Mouse (Mus musculus) left cerebral cortex, postnatal 4 days (tissue): Measurements from ENCODE around the gene Eno1. TPM values are rescaled to one million over a fixed set of nuclear protein-coding genes. Genes with fewer than 3 reads are reported as not detected.
"Not testable (repeated sequence)": the region's sequence is repeated elsewhere in the genome, so short reads cannot be mapped to it uniquely, and the experiment has no call there.

Experiments used
- DNase-seq: peaks from one replicate; pipeline ENCODE4 v3.0.0-alpha.2; 2022
- intact Hi-C: fragments of 180-260 bp; cut with DNase I; formaldehyde crosslinking; loops from one replicate; pipeline ENCODE4 v1.15.1; 2025
- total RNA-seq, 2 experiments: library from RNA; stranded (reverse); gene quantifications; 2 replicates each; pipeline ENCODE4 v1.2.3; 2021

Gene Eno1
- total RNA-seq, 2 experiments from 2014 or later: 204 to 220 TPM

GRCm38 (mm10) chr4:150275531-150275930, 39.0 kb downstream of the Eno1 start:
- intact Hi-C loops: no loop called here
- no peak for DNase-seq

- DNase-seq, intact Hi-C loops: not testable (repeated sequence)
Measured at GRCm38 (mm10) chr4:150279336-150279735, 42.8 kb downstream of the Eno1 start.

- no peak for DNase-seq
- intact Hi-C loops: loop anchor here (10.0 kb wide), 1 partner anchor 185 kb away; no protein-coding TSS in a partner anchor
Measured at GRCm38 (mm10) chr4:150280002-150280401, 43.5 kb downstream of the Eno1 start.

GRCm38 (mm10) chr4:150280459-150280858, 43.9 kb downstream of the Eno1 start:
- DNase-seq: no peak
- intact Hi-C loops: loop anchor here (10.0 kb wide), 1 partner anchor 184 kb away; no protein-coding TSS in a partner anchor

- intact Hi-C loops: loop anchor here (10.0 kb wide), 1 partner anchor 184 kb away; no protein-coding TSS in a partner anchor
- peak; percentile 98 for DNase-seq
Measured at GRCm38 (mm10) chr4:150281018-150281761, 44.7 kb downstream of the Eno1 start, which contains the start of gene Rere. TSS of gene Rere (plus strand) at chr4:150281646.

- DNase-seq: peak; percentile 49
- intact Hi-C loops: loop anchor here (10.0 kb wide), 1 partner anchor 183 kb away; no protein-coding TSS in a partner anchor
Measured at GRCm38 (mm10) chr4:150281891-150282630, 45.5 kb downstream of the Eno1 start.

GRCm38 (mm10) chr4:150282631-150283334, 46.3 kb downstream of the Eno1 start:
- DNase-seq: no peak
- intact Hi-C loops: loop anchor here (10.0 kb wide), 1 partner anchor 182 kb away; no protein-coding TSS in a partner anchor

- DNase-seq: no peak
- intact Hi-C loops: loop anchor here (10.0 kb wide), 1 partner anchor 182 kb away; no protein-coding TSS in a partner anchor
Measured at GRCm38 (mm10) chr4:150283335-150283638, 46.8 kb downstream of the Eno1 start.

- intact Hi-C loops: loop anchor here (10.0 kb wide), 1 partner anchor 181 kb away; no protein-coding TSS in a partner anchor
- peak; percentile 24 for DNase-seq
Measured at GRCm38 (mm10) chr4:150283993-150284392, 47.5 kb downstream of the Eno1 start.

- intact Hi-C loops: loop anchor here (10.0 kb wide), 1 partner anchor 178 kb away; no protein-coding TSS in a partner anchor
- no peak for DNase-seq
Measured at GRCm38 (mm10) chr4:150286980-150287379, 50.5 kb downstream of the Eno1 start.

GRCm38 (mm10) chr4:150287463-150287862, 50.9 kb downstream of the Eno1 start:
- DNase-seq: not testable (repeated sequence)
- intact Hi-C loops: loop anchor here (10.0 kb wide), 1 partner anchor 177 kb away; no protein-coding TSS in a partner anchor

- intact Hi-C loops: no loop called here
- DNase-seq: no peak
Measured at GRCm38 (mm10) chr4:150291900-150292299, 55.4 kb downstream of the Eno1 start.

GRCm38 (mm10) chr4:150294870-150295269, 58.3 kb downstream of the Eno1 start:
- DNase-seq: no peak
- intact Hi-C loops: no loop called here

- DNase-seq: no peak
Measured at GRCm38 (mm10) chr4:150295966-150296365, 59.4 kb downstream of the Eno1 start.

More at GRCm38 (mm10) chr4:150295966-150296365, 59.4 kb downstream of the Eno1 start:
- intact Hi-C loops: no loop called here

Other genes with a start within 250 kb of the Eno1 start
- 10 to 100 TPM; 11.7 to 13.8 TPM for gene H6pd, start 227.7 kb upstream of the Eno1 start, total RNA-seq
- gene Gpr157, start 149.4 kb upstream of the Eno1 start, total RNA-seq: 1 to 10 TPM; 1.2 to 1.5 TPM
- 1 to 10 TPM; 1.4 to 1.5 TPM for gene Slc2a5, start 117.4 kb upstream of the Eno1 start, total RNA-seq
- gene Slc2a7, start 87.7 kb upstream of the Eno1 start, total RNA-seq: not detected
- not detected for gene Car6, start 35.4 kb upstream of the Eno1 start, total RNA-seq
- gene Rere, start 44.9 kb downstream of the Eno1 start, total RNA-seq: 100 to 1,000 TPM in 1 of 2 experiments, 10 to 100 TPM in 1; 98.6 to 106 TPM